Mouse (Mus musculus) bone marrow macrophage, adult 2 months (primary cell): ENCODE measurements around the gene Hdac7. TPM values are rescaled to one million over a fixed set of nuclear protein-coding genes. Genes with fewer than 3 reads are reported as not detected.

Experiments used
- H3K27ac ChIP-seq: 2 replicates; pipeline ENCODE4 v1.5.1; 2012; ENCODE audit warnings: low read depth, low read length; ENCODE audit not compliant: insufficient read depth
- H3K4me1 ChIP-seq: 2 replicates; pipeline ENCODE4 v1.6.1; 2012; ENCODE audit warnings: low read length; ENCODE audit not compliant: control insufficient read depth, insufficient read depth
- H3K4me3 ChIP-seq: 2 replicates; pipeline ENCODE4 v1.5.1; 2012; ENCODE audit warnings: mild to moderate bottlenecking, low read length, moderate library complexity; ENCODE audit not compliant: insufficient read depth
- CTCF ChIP-seq: IDR thresholded peaks from 2 replicates; pipeline ENCODE4 v1.5.1; 2012; ENCODE audit warnings: low read depth, mild to moderate bottlenecking, low read length, moderate library complexity
- POLR2A ChIP-seq: IDR thresholded peaks from 2 replicates; pipeline ENCODE4 v1.6.1; 2012; ENCODE audit warnings: mild to moderate bottlenecking, low read depth, low read length, borderline replicate concordance
- polyA plus RNA-seq: library from polyadenylated mRNA; stranded (reverse); fragments of >200 nt; gene quantifications from 2 replicates; pipeline ENCODE4 v1.2.4, GENCODE M21; 2012; ENCODE audit not compliant: missing spikeins, insufficient read depth, insufficient read length

Hdac7 gene
- polyA plus RNA-seq, 1 experiment: 14.8 TPM

DNA sequence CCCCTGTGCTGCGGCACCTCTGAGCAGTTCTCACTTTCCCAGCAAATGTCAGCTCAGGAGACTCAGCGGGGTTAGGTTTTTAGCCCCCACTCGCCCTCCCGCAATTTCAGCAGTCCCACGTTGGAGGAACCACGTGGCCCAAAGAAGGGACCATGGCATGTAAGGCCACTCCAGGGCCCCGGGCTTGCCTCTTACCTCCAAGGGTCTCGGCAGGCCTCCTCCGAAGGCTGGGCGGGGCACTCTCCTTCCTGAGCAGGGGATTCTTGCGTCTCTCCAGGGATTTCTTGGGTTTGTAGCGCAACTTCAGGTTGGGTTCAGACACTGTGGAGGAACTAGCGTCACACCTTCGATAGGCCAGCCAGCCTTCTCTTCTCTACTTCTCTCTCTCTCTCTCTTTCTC is 35.1 kb downstream of the Hdac7 start:
- no peak overlapping the region for H3K27ac ChIP-seq
- no peak overlapping the region for H3K4me3 ChIP-seq
- H3K4me1 ChIP-seq: no peaks in the 10 kb centered on the region
- TF ChIP-seq CTCF (no peak), POLR2A (no peak)

DNA sequence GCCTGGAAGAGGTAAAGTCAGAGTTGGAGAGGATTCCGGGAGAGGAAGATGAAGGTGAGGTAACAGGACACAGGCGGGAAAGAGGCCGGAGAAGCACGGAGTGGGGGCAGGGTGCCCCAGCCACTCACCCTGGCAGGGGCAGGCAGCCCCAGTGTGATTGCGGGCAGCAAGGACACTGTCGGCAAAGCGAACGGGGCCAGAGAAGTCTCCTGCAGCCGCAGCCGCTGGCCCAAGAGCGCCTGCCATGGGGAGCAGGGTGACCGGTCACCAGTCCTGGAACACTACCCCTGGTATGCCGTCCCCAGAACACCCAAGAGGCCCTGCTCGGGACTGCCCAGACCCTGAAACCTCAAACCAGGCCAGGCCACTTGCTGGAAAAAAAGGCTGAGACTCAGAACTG is 35.8 kb downstream of the Hdac7 start:
- TF ChIP-seq CTCF: no peak
- no peak for TF ChIP-seq POLR2A
- Histone ChIP-seq H3K27ac (no peak overlapping the region), H3K4me1 (no peaks in the 10 kb centered on the region), H3K4me3 (no peak overlapping the region)

DNA sequence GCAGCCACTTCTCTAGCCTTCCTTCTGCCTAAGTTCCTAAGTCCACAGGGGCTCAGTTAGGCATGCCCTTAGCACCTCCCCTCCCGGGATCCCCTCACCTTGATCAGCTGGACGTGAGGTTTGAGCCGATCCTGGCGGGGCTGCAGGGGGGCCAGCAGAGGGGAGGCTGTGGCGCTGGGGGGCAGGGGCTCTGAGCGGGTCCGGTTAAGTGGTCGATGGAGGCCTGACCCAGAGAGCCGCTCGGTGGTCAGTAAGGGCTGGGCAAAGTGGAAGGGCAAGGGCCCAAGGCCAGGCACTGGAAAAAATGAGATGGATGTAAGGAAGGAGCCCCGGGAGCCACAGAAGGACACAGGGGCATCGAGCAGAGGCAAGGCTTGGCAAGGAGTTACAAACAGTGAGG is 36.4 kb downstream of the Hdac7 start:
- H3K27ac ChIP-seq: no peak overlapping the region
- no peak for TF ChIP-seq CTCF
- no peak for TF ChIP-seq POLR2A
- no peak overlapping the region for H3K4me3 ChIP-seq
- H3K4me1 ChIP-seq: no peaks in the 10 kb centered on the region

DNA sequence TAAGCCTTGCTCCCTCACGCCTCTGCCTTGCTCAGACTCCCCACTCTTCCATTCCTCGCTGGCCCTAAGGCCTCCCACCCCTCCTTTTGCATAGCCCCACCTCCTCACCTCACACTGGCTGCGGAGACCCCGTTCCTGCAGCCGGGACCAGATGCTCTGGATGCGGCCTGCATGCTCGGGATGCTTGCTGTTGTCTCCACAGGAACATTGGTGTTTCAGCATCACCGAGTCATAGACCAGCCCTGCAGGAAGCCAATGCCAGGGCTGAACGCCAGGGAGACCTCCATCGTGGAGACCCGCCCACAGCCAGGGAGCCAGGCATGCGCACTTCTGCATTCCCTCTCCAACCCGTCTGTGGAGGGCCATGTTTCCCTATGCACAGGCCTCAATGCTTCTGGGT is 41.7 kb downstream of the Hdac7 start:
- TF ChIP-seq CTCF (no peak), POLR2A (no peak)
- H3K4me3 ChIP-seq: no peak overlapping the region
- no peak overlapping the region for H3K27ac ChIP-seq
- H3K4me1 ChIP-seq: no peaks in the 10 kb centered on the region

DNA sequence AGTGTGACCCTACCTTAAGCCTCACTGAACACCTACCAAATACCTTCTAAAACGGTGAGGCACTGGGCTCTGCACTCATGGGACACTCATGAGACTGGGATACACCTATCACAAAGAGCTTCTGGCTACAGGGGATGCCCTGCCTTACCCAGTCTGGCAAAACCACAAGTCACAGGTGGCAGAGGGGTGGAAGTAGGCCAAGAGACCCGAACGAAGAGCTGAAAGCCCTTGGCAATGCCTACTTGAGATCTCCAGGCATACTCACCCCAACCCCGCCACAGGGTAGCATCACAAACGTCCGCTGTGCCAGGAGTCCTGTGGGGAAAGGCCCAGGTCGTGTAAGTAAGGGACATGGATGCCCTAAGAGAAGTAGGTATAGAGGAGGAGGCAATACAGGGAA is 42.5 kb downstream of the Hdac7 start:
- no peak overlapping the region for H3K4me3 ChIP-seq
- TF ChIP-seq POLR2A: no peak
- no peak for TF ChIP-seq CTCF
- no peak overlapping the region for H3K27ac ChIP-seq
- no peaks in the 10 kb centered on the region for H3K4me1 ChIP-seq

DNA sequence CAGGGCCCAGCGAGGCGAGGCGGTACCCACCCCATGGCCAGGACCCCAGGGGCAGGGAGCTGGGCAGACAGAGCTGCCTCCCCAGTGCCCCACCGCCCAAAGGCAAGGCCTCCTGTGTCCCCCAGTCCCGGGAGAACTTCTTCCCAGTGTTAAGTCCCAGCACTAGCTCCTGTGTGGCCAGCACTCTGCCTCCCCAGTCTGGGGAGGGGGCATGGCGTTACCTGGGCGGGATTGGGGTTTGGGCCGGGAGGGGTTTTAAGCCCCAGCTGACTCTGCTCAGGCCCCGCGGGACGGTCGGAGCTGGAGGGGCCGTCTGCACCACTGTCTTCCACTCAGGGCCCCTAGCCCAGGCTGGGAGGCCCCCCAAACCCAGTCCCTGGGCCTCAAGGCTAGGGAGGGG is 43.4 kb downstream of the Hdac7 start:
- Histone ChIP-seq H3K4me1 (no peaks in the 10 kb centered on the region), H3K4me3 (no peak overlapping the region), H3K27ac (no peak overlapping the region)
- TF ChIP-seq CTCF (no peak), POLR2A (no peak)

DNA sequence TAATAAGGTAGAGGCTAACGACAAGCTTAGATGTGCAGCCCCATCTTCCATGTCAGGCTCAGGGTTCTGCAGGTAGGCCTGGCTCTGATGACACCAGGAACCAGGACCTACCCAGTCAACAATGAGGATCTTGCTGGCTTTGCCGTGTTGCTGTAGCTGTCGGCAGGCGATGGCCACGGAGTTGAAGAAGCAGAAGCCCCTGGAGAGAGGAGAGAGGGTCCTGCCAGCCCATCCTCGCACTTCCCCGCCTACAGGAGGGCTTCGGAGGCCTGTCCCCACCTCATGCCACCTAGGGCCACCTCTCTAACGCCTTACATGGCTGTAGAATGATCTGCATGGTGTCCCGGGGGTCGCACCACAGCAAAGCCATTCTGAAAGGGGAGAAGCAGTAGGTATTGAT is 44.9 kb downstream of the Hdac7 start:
- Histone ChIP-seq H3K4me1 (no peaks in the 10 kb centered on the region), H3K4me3 (no peak overlapping the region), H3K27ac (no peak overlapping the region)
- TF ChIP-seq POLR2A (no peak), CTCF (no peak)

DNA sequence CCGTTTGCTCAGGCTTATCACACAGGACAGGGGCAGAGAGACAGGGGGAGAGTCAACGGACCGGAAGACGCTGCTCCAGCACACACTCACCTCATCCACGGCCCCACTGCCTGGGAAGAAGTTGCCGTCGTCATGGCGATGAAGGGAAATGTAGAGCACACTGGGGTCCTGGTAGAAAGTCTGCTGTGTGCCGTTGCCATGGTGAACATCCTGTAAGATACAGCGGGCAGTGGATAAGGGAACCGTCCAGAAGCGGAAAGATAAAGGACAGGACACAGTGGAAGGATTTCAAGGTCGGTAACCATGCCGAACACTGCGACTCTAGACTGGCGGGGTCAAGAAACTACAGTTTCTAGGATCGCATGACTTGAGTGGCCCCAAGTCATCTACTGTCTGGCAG is 46.2 kb downstream of the Hdac7 start:
- H3K27ac ChIP-seq: no peak overlapping the region
- TF ChIP-seq POLR2A (no peak), CTCF (no peak)

DNA sequence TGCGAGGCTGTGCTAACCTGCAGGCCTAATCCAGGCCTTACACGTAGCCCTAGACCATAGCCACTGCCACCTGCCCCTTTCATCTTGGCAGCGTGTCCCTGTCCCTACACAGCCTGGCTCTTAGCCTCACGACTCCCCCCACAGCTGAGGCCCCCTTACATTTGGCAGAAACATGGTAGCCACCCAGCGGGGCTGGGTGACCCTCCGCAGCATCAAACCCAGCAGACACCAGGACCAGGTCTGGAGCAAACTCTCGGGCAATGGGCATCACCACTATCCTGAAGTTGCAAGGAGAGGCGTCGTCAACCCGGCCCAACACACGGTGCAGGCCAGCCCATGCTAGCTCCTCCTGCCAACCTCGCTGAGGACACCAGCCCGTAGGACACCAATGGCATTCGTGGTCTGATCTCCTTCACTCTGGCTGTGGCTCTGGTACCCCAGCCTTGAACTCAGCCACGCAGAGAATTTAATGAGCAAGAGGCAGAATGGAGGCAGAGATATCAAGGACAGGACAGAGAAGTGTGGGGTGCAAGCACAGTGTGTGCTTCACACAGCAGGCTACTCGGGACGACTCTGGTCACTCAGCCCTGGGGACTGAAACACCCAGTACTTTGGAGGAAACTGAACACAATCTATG is 47.5 kb downstream of the Hdac7 start:
- Histone ChIP-seq H3K27ac (no peak overlapping the region), H3K4me3 (no peak overlapping the region), H3K4me1 (no peaks in the 10 kb centered on the region)
- TF ChIP-seq POLR2A (no peak), CTCF (no peak)

More for the DNA sequence above, 46.2 kb downstream of the Hdac7 start:
- H3K4me1 ChIP-seq: no peaks in the 10 kb centered on the region
- H3K4me3 ChIP-seq: no peak overlapping the region

DNA sequence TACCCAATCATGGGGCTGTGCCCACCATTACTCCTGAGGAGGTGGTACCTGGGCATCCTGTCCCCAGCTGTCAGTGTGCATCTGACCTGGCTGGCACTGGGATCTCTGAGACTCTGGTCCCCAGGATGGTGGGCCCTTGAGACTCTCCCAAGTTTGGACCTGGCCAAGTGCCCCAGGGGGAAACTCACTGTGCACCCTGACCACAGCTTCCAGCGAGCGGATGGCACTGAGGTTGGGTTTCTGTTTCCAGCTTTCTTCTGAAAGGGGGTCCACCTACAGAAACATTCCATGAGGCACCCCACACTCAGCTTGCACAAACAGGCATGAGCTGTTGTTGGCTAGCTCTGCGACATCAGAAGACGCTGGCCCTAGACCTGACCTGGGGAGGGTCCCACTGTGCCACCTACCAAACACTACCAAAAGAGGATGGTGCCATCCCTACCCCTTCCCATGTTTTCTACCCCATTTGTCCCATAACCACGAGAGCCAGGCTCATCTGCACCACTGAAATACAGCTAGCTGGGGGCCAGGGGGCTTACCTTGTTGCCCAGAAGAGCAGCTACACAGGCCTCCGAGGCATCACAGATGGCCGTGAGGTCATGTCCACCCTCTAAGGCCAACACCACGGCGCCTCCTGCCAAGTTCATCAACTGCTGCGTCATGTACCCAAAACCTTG is 48.6 kb downstream of the Hdac7 start:
- H3K4me3 ChIP-seq: no peak overlapping the region
- no peaks in the 10 kb centered on the region for H3K4me1 ChIP-seq
- no peak for TF ChIP-seq POLR2A
- no peak for TF ChIP-seq CTCF
- H3K27ac ChIP-seq: no peak overlapping the region

DNA sequence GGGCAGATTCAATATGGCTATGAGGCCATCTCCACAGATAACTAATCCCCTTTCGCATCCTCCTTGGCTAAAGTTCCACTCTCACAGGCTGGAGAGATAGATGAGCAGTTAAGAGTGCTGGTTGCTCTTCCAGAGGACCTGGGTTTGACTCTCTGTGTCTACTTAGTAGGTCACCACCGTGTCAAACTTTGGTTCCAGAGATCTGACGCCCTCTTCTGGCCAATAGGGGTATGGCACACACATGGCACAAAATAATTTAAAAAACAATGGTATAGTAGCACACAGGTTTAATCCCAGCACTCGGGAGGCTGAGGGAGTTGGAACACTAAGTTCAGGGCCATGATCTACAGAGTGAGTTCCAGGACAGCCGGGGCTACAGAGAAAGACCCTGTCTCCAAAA is 50.0 kb downstream of the Hdac7 start:
- H3K4me1 ChIP-seq: 0 out of 2 replicates have a peak, but pooled peaks cover 2% of the 10 kb centered on the region
- TF ChIP-seq CTCF (peak; percentile 75), POLR2A (no peak)
- no peak overlapping the region for H3K4me3 ChIP-seq
- H3K27ac ChIP-seq: no peak overlapping the region
